Mouse (Mus musculus) layer of hippocampus, adult 9-10 months (tissue): Measurements from ENCODE around the gene Myo9b.
A peak's percentile ranks its signal among the peaks of the same experiment; 100 is the strongest.
"Not testable (repeated sequence)": the region's sequence is repeated elsewhere in the genome, so short reads cannot be mapped to it uniquely, and the experiment has no call there.

ENCODE experiments used
- DNase-seq: peaks from one replicate; pipeline ENCODE4 v3.0.0; 2022; ENCODE audit warnings: low spot score

The Myo9b gene

GRCm38 (mm10) chr8:71296784-71297183 lies 24.3 kb downstream of the Myo9b start:
- no peak for DNase-seq

DNA sequence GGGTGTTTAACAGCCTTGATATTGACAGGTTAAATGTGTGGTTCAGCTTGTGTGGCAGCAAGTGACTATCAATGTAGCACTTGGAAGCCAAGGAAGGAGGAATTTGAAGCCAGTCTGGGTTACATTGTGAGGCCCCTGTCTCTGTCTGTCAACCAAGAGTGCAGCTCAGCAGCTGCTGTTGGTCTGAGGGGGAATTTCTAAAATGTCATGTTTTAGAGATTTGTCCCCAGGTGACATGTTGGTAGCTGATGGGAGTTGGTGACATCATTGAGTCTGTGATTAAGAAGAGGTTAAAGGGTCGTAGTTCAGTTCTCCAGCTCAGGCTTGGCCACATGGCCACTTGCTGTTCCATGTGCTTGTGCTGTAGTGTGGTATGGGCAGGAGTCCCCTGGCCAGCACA lies 24.9 kb downstream of the Myo9b start:
- no peak for DNase-seq

DNA sequence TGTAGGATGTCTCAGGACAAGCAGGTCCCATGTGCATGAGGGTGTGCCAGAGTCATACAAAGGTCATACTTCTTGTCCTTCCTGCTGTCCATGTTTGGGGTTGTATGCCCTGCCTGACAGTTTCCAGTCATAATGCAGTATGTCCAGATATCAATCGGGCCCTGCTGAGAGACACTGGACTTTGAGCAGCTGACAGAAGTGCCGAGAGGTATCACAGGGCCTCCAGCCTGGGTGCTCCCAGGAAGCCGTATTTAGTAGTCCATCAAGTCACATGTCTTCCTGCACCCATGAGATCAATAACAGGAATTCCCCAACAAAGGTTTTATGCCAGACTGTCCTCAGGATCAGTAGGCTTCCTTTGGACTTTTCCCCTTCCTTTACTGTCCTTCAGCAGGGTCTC lies 27.2 kb downstream of the Myo9b start:
- no peak for DNase-seq

DNA sequence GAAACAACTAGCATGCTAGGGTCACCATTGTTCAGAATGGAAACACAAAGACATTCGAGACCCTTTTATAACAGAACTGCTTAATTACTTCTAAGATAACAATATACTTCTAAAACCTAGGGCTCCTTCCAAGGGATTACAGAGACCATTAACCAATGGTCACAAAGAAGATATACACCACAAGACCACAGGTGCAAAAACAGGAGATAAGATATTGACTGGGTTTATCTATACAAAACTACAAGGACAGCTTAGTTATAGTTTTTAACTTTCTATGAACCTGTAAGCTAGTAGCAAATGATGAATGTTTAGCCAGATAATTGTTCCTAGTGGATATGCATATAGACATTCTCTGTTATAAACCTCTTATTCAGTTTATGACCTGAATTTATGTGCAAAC lies 30.3 kb downstream of the Myo9b start:
- no peak for DNase-seq

GRCm38 (mm10) chr8:71303632-71304031 lies 31.1 kb downstream of the Myo9b start:
- DNase-seq = no peak

DNA sequence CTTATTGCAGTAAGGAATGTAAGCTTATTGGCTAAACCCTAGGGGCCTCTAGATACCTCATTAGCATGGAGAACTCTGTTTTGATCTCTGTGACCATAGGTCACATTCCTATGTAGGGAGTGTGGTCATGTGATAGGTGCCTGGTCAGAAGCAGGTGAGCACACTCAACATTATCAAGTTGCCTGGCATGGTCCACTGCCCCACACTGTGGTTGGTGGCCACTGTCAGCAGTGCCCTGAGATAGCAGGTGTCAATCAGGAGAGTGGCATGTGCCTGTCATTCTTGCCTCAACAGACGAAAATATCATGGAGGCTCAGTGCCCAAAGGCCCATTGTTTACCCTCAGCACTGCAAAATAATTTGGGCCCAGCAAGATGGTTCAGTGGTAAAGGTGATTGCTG lies 33.5 kb downstream of the Myo9b start:
- DNase-seq = no peak

- no peak for DNase-seq
Measured at GRCm38 (mm10) chr8:71307371-71307770, 34.9 kb downstream of the Myo9b start.

GRCm38 (mm10) chr8:71307913-71308312 lies 35.4 kb downstream of the Myo9b start:
- DNase-seq = no peak

- no peak for DNase-seq
Measured at GRCm38 (mm10) chr8:71310446-71310845, 37.9 kb downstream of the Myo9b start.

GRCm38 (mm10) chr8:71312700-71313099 lies 40.2 kb downstream of the Myo9b start:
- no peak for DNase-seq

DNA sequence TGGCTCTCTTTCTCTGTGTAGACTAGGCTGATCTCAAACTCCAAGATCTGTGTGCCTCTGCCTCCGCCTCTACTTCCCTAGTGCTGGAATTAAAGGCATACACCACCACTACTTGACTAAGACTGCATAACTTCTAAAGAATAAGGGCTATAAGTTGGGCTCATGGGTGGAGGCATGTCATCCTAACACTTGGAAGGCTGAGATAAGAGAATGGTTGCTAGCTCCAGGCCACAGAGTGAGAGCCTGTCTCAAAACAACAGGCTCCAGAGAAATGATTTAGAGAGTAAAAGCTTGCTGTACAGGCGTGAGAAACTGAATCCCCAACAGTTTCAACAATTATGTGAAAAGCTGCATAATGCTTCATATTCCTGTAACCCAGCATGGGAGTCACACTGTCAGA lies 41.4 kb downstream of the Myo9b start:
- DNase-seq = no peak

- DNase-seq = no peak
Measured at GRCm38 (mm10) chr8:71315972-71316371, 43.5 kb downstream of the Myo9b start.

GRCm38 (mm10) chr8:71316486-71317031 lies 44.0 kb downstream of the Myo9b start:
- no peak for DNase-seq

DNA sequence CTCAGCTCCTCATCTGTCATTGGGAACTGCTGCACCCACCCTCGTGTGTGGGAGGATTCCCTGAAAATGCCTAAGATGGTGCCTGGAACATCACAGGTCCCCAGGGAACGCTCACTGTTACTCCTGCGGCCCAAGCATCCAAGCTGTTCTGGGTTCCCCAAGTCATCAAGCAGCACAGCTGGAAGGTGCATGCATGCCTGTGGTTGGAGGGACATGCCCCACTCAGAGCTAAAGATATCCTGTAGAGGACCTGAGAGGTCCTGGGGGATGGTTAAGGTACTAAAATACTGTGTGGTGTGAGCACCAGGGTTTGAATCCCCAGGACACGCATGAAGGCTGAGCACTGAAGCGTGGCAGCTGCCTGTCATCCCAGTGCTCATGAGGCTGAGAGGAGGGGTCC lies 46.1 kb downstream of the Myo9b start:
- DNase-seq = not testable (repeated sequence)

- not testable (repeated sequence) for DNase-seq
Measured at GRCm38 (mm10) chr8:71319760-71320159, 47.2 kb downstream of the Myo9b start.

DNA sequence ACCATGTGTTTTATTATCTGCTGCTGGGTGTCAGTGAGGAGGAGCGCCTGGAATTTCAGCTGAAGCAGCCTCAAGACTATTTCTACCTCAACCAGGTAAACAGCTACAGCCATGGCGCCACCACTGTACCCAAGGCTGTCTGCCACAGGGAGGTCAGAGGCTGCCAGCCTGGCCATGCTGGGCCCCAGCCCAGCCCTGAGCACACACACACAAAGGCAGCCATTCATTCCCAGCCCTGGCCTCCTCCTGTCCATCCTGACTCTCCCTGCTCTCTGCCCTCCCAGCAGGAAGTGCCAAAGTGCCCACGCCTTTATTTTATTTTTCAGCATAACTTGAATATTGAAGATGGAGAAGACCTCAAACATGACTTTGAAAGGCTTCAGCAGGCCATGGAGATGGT lies 50.4 kb downstream of the Myo9b start:
- no peak for DNase-seq

- no peak for DNase-seq
Measured at GRCm38 (mm10) chr8:71324848-71325247, 52.3 kb downstream of the Myo9b start.

GRCm38 (mm10) chr8:71337834-71338233 lies 65.3 kb downstream of the Myo9b start:
- DNase-seq = not testable (repeated sequence)

GRCm38 (mm10) chr8:71340625-71341024 lies 68.1 kb downstream of the Myo9b start:
- DNase-seq = no peak

GRCm38 (mm10) chr8:71346581-71346980 lies 74.1 kb downstream of the Myo9b start:
- DNase-seq = no peak

GRCm38 (mm10) chr8:71351117-71351516 lies 78.6 kb downstream of the Myo9b start:
- DNase-seq = no peak

GRCm38 (mm10) chr8:71351520-71351919 lies 79.0 kb downstream of the Myo9b start:
- DNase-seq = no peak

- DNase-seq = no peak
Measured at GRCm38 (mm10) chr8:71358026-71358425, 85.5 kb downstream of the Myo9b start.

- DNase-seq = peak; percentile 90
Measured at GRCm38 (mm10) chr8:71366771-71367528, 94.4 kb downstream of the Myo9b start, which contains the start of gene Use1. TSS of gene Use1 (plus strand) at chr8:71366848.
